Mouse (Mus musculus) right cerebral cortex, postnatal 14 days (tissue): Measurements from ENCODE around the gene Rsph14.
"Not testable (repeated sequence)": the region's sequence is repeated elsewhere in the genome, so short reads cannot be mapped to it uniquely, and the experiment has no call there.

Source experiments
- DNase-seq: peaks from one replicate; pipeline ENCODE4 v3.0.0; 2022

The Rsph14 gene

GRCm38 (mm10) chr10:75052902-75053301 lies 20.5 kb upstream of the Rsph14 start:
- DNase-seq = no peak

GRCm38 (mm10) chr10:75051364-75052074 lies 19.1 kb upstream of the Rsph14 start:
- DNase-seq = no peak

GRCm38 (mm10) chr10:75048711-75049110 lies 16.3 kb upstream of the Rsph14 start:
- DNase-seq = no peak

- DNase-seq = no peak
Observed at GRCm38 (mm10) chr10:75045831-75046230, 13.4 kb upstream of the Rsph14 start.

GRCm38 (mm10) chr10:75044459-75044858 lies 12.1 kb upstream of the Rsph14 start:
- DNase-seq = no peak

GRCm38 (mm10) chr10:75042060-75042459 lies 9.7 kb upstream of the Rsph14 start:
- not testable (repeated sequence) for DNase-seq

- DNase-seq = peak; percentile 96
Observed at GRCm38 (mm10) chr10:75036883-75037379, 4.5 kb upstream of the Rsph14 start, which contains the start of gene Rab36. Gene Rab36, plus strand, starts transcription at chr10:75037058.

GRCm38 (mm10) chr10:75031345-75032114 lies 856 bp downstream of the Rsph14 start:
- DNase-seq = no peak

GRCm38 (mm10) chr10:75030234-75030633 lies 2.2 kb downstream of the Rsph14 start:
- no peak for DNase-seq

GRCm38 (mm10) chr10:75029677-75030076 lies 2.7 kb downstream of the Rsph14 start:
- no peak for DNase-seq

GRCm38 (mm10) chr10:75028743-75029142 lies 3.6 kb downstream of the Rsph14 start:
- DNase-seq = no peak

GRCm38 (mm10) chr10:75026491-75026890 lies 5.9 kb downstream of the Rsph14 start:
- no peak for DNase-seq

- DNase-seq = peak; percentile 86
Observed at GRCm38 (mm10) chr10:75021138-75021537, 11.2 kb downstream of the Rsph14 start.

- no peak for DNase-seq
Observed at GRCm38 (mm10) chr10:75020271-75020670, 12.1 kb downstream of the Rsph14 start.

GRCm38 (mm10) chr10:75016481-75016880 lies 15.9 kb downstream of the Rsph14 start:
- DNase-seq = no peak

GRCm38 (mm10) chr10:75015465-75015864 lies 16.9 kb downstream of the Rsph14 start:
- no peak for DNase-seq

GRCm38 (mm10) chr10:75010704-75011103 lies 21.7 kb downstream of the Rsph14 start:
- DNase-seq = peak; percentile 48

- DNase-seq = peak; percentile 64
Observed at GRCm38 (mm10) chr10:75006889-75007662, 25.3 kb downstream of the Rsph14 start.

GRCm38 (mm10) chr10:75004067-75004466 lies 28.3 kb downstream of the Rsph14 start:
- DNase-seq = no peak

GRCm38 (mm10) chr10:75001391-75001790 lies 31.0 kb downstream of the Rsph14 start:
- no peak for DNase-seq

GRCm38 (mm10) chr10:74995377-74995776 lies 37.0 kb downstream of the Rsph14 start:
- DNase-seq = peak; percentile 68

GRCm38 (mm10) chr10:74994863-74995262 lies 37.5 kb downstream of the Rsph14 start:
- no peak for DNase-seq
